Mouse (Mus musculus): Measurements from ENCODE around the gene Xpr1. TPM values are rescaled to one million over a fixed set of nuclear protein-coding genes. Genes with fewer than 3 reads are reported as not detected.

Xpr1 gene
- polyA plus RNA-seq, 1 experiment from 2014 or later = 72.7 TPM

DNA sequence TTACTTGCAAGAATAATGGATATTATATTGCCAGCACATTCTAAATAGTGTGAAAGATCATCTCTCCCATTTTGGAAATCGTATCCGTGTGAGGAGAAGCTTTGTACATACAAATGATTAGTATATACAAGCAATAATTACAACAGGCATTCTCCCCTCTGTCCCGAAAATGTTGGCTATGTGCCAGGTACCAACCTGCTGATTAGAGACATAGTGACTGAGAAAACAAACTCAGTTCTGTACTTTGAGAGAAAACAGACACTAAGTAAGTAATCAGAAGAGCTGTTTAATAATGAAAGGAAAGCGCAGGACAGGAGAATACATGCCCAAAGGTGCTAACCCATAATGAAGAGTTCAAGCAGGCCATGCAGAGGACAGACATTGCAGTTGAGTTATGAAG, 64.1 kb downstream of the Xpr1 start:
- H3K27ac ChIP-seq = no peak overlapping the region
- WGBS = 79% methylated on average over 4 of the region's 4 CpGs
- no peaks in the 10 kb centered on the region for H3K9me3 ChIP-seq
- no peak for ATAC-seq (replicated peaks)
- no peak overlapping the region for H3K9ac ChIP-seq
- no peak overlapping the region for H3K4me3 ChIP-seq
- H3K4me1 ChIP-seq = peaks cover 6% of the 10 kb centered on the region
- no peaks in the 10 kb centered on the region for H3K27me3 ChIP-seq (replicated peaks)
- H3K36me3 ChIP-seq (replicated peaks) = no peaks in the 10 kb centered on the region
- no peak overlapping the region for H3K4me2 ChIP-seq

- H3K4me1 ChIP-seq = peaks cover 6% of the 10 kb centered on the region
- no peak overlapping the region for H3K4me2 ChIP-seq
- ATAC-seq (replicated peaks) = no peak
- H3K27ac ChIP-seq = no peak overlapping the region
- H3K9ac ChIP-seq = no peak overlapping the region
- H3K36me3 ChIP-seq (replicated peaks) = no peaks in the 10 kb centered on the region
- H3K9me3 ChIP-seq = no peaks in the 10 kb centered on the region
- H3K27me3 ChIP-seq (replicated peaks) = no peaks in the 10 kb centered on the region
- H3K4me3 ChIP-seq = no peak overlapping the region
- 84% methylated on average over 4 of the region's 4 CpGs for WGBS
Measured at GRCm38 (mm10) chr1:155351527-155351926, 65.7 kb downstream of the Xpr1 start.

GRCm38 (mm10) chr1:155348491-155348890, 68.7 kb downstream of the Xpr1 start:
- ATAC-seq (replicated peaks) = no peak
- Histone ChIP-seq H3K9me3 (no peaks in the 10 kb centered on the region), H3K27ac (no peak overlapping the region), H3K27me3 (replicated peaks) (no peaks in the 10 kb centered on the region), H3K4me1 (peaks cover 6% of the 10 kb centered on the region), H3K36me3 (replicated peaks) (no peaks in the 10 kb centered on the region), H3K4me3 (no peak overlapping the region), H3K9ac (no peak overlapping the region), H3K4me2 (no peak overlapping the region)
- 89% methylated on average over 3 of the region's 3 CpGs for WGBS

DNA sequence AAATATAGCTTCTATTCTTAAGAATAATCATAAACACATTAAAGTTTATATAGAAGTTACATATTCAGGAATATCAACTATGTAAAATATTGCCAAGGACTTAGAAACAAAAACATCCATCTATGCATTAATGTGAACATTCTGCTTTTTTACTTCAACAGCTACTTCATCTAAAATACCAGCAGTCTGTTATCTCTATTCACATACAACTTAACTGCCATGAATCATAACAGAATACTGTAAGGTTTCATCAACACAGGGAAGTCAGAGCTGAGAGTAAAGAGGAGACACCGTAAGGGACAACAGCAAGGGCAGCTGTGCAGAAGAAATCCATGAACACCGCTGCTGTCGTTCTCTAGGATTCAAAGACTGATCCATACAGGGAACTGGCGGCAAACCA, 69.9 kb downstream of the Xpr1 start:
- H3K36me3 ChIP-seq (replicated peaks) = no peaks in the 10 kb centered on the region
- H3K9ac ChIP-seq = no peak overlapping the region
- H3K9me3 ChIP-seq = no peaks in the 10 kb centered on the region
- H3K4me3 ChIP-seq = no peak overlapping the region
- no peak overlapping the region for H3K4me2 ChIP-seq
- peaks cover 6% of the 10 kb centered on the region for H3K4me1 ChIP-seq
- no peaks in the 10 kb centered on the region for H3K27me3 ChIP-seq (replicated peaks)
- no peak overlapping the region for H3K27ac ChIP-seq
- ATAC-seq (replicated peaks) = no peak
- WGBS = 60% methylated on average over 4 of the region's 4 CpGs

DNA sequence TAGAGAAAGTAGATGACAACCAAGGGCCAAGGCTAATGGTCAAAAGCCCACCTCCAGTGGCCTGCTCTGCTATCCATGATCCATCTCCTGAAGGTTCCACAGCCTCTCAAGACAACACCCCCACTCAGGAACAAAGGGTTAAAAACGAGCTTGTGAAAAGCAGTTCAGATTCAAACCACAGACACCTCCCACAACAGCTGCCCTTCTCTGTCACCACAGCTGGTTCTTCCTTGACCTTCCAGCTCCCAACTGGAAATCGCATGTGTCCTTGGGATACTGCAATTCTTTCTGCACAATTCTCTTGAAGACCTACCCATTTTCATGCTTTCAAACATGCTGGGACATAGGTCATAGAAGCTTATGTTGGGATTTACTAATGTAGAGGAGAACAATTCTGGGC, 73.2 kb downstream of the Xpr1 start:
- no peak overlapping the region for H3K4me3 ChIP-seq
- H3K4me1 ChIP-seq = no peaks in the 10 kb centered on the region
- ATAC-seq (replicated peaks) = no peak
- H3K4me2 ChIP-seq = no peak overlapping the region
- H3K27ac ChIP-seq = no peak overlapping the region
- H3K27me3 ChIP-seq (replicated peaks) = no peaks in the 10 kb centered on the region
- H3K9me3 ChIP-seq = no peaks in the 10 kb centered on the region
- H3K36me3 ChIP-seq (replicated peaks) = no peaks in the 10 kb centered on the region
- no peak overlapping the region for H3K9ac ChIP-seq
- 84% methylated on average over 2 of the region's 2 CpGs for WGBS

GRCm38 (mm10) chr1:155339622-155340021, 77.6 kb downstream of the Xpr1 start:
- H3K9ac ChIP-seq = no peak overlapping the region
- no peaks in the 10 kb centered on the region for H3K9me3 ChIP-seq
- H3K36me3 ChIP-seq (replicated peaks) = 0 out of 2 replicates have a peak, but pooled peaks cover 3% of the 10 kb centered on the region
- WGBS = 55% methylated on average over 2 of the region's 2 CpGs
- no peak overlapping the region for H3K4me3 ChIP-seq
- H3K27ac ChIP-seq = no peak overlapping the region
- no peak for ATAC-seq (replicated peaks)
- no peaks in the 10 kb centered on the region for H3K27me3 ChIP-seq (replicated peaks)
- no peaks in the 10 kb centered on the region for H3K4me1 ChIP-seq
- no peak overlapping the region for H3K4me2 ChIP-seq

GRCm38 (mm10) chr1:155337315-155337714, 79.9 kb downstream of the Xpr1 start:
- Histone ChIP-seq H3K27ac (no peak overlapping the region), H3K4me3 (no peak overlapping the region), H3K36me3 (replicated peaks) (0 out of 2 replicates have a peak, but pooled peaks cover 3% of the 10 kb centered on the region), H3K9me3 (no peaks in the 10 kb centered on the region), H3K4me2 (no peak overlapping the region), H3K4me1 (no peaks in the 10 kb centered on the region), H3K9ac (no peak overlapping the region), H3K27me3 (replicated peaks) (no peaks in the 10 kb centered on the region)
- no peak for ATAC-seq (replicated peaks)
- 93% methylated on average over 4 of the region's 4 CpGs for WGBS

- Histone ChIP-seq H3K4me2 (no peak overlapping the region), H3K4me3 (no peak overlapping the region), H3K9ac (no peak overlapping the region), H3K9me3 (no peaks in the 10 kb centered on the region), H3K27me3 (replicated peaks) (no peaks in the 10 kb centered on the region), H3K36me3 (replicated peaks) (0 out of 2 replicates have a peak, but pooled peaks cover 3% of the 10 kb centered on the region), H3K27ac (no peak overlapping the region), H3K4me1 (no peaks in the 10 kb centered on the region)
- no peak for ATAC-seq (replicated peaks)
- 65% methylated on average over 6 of the region's 6 CpGs for WGBS
Measured at GRCm38 (mm10) chr1:155335963-155336362, 81.3 kb downstream of the Xpr1 start.

DNA sequence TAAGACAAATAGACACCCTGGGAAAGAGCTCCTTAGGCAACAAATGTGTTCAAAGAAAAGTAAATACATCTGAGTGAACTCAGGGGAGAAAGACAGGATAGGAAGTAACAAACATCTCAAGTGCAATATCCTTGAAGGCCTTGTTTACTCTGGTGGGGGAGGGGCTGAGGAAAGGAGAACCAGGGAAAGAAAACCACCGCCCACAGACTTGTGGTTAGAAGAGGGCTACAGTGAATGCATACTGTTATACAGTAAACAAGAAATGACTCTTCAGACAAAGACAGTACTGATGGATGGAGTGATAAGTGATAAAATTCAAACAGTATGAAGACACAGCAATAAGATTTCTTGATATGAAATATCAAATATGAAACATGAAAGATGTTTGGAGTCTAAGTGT, 95.0 kb downstream of the Xpr1 start:
- H3K27me3 ChIP-seq (replicated peaks) = no peaks in the 10 kb centered on the region
- H3K4me1 ChIP-seq = peaks cover 9% of the 10 kb centered on the region
- no peaks in the 10 kb centered on the region for H3K36me3 ChIP-seq (replicated peaks)
- H3K27ac ChIP-seq = no peak overlapping the region
- no peak overlapping the region for H3K9ac ChIP-seq
- H3K4me3 ChIP-seq = no peak overlapping the region
- WGBS = 76% methylated on average over 1 of the region's 1 CpGs
- no peaks in the 10 kb centered on the region for H3K9me3 ChIP-seq
- ATAC-seq (replicated peaks) = no peak
- H3K4me2 ChIP-seq = no peak overlapping the region

DNA sequence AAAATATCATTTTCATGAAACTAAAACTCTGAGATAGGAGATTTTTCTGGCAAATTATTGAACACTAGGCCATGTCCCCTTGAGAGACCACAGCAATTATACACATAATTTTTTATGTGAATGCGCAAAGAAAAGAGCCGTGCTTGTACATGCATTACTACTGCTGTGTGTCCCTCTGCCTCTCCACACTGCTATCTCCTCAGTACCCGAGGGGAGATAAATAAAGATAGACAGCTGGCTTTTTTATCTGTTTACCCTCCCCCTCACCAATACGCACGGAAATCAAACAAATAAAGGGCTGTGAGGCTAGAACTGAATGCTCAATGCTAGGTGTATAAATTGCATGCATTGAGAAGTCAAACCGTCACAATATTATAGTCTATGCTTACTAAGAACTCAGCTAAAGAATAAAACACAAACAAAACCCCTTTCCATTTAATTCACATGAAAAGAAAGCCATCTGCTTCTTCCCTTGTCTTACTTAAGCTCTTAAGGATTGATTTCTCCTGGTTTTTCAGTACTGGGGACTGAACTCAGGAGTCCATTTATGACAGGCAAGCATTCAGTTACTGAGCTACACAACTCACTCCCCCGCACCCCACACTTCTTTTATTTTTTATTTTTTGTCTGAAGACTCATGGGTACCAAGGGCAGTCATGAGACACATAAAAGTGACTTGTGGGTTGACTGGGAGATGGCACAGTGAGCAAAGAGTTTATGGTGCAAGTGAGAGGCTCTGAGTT, 97.0 kb downstream of the Xpr1 start:
- Histone ChIP-seq H3K27ac (peak overlapping the region; percentile 70), H3K4me3 (no peak overlapping the region), H3K4me1 (peaks cover 9% of the 10 kb centered on the region), H3K9me3 (no peaks in the 10 kb centered on the region), H3K36me3 (replicated peaks) (no peaks in the 10 kb centered on the region), H3K27me3 (replicated peaks) (no peaks in the 10 kb centered on the region), H3K9ac (no peak overlapping the region), H3K4me2 (no peak overlapping the region)
- peak; percentile 71 for ATAC-seq (replicated peaks)
- WGBS = 36% methylated on average over 7 of the region's 7 CpGs

DNA sequence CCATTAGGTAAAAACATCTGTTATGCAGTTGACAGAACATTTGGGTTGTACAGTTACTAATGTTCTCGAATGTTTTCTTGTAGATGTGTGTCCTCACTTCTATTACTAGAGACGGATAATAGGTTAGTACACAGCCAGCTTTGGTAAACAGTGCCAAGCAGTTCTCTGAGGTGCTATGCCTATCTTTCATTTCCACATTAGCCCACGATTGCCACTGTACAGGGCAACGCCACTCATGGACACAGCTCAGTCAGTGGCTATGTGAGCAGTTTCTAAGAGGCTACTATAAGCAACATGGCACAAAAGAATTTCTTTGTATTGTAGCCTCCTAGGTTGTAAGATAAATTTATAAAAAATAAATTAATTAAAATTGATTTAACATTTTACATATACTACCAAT, 97.7 kb downstream of the Xpr1 start:
- ATAC-seq (replicated peaks) = no peak
- Histone ChIP-seq H3K4me3 (no peak overlapping the region), H3K4me1 (peaks cover 9% of the 10 kb centered on the region), H3K9ac (no peak overlapping the region), H3K9me3 (no peaks in the 10 kb centered on the region), H3K36me3 (replicated peaks) (no peaks in the 10 kb centered on the region), H3K27ac (0 out of 2 replicates have a peak overlapping the region, but pooled peaks have one; percentile 38), H3K27me3 (replicated peaks) (no peaks in the 10 kb centered on the region), H3K4me2 (no peak overlapping the region)
- WGBS = 76% methylated on average over 4 of the region's 4 CpGs

DNA sequence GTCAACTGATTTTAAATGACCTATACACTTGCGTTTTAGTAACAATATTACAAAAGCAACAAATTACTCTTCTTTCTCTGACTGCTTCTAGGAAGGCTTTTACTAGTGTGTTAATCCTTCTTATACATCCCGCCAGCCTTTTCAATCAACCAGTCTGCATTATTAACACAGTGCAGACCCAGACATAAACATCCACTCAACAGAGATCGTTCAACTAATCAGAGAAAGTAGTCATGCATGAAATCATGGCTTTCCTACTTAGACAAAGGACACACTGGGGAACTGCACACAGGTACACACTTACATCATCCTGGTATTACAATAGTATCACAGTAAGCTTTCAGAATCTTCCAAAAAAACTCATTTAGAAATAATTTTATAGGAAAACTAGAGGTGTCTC, 105.5 kb downstream of the Xpr1 start:
- Histone ChIP-seq H3K27me3 (replicated peaks) (no peaks in the 10 kb centered on the region), H3K9me3 (no peaks in the 10 kb centered on the region), H3K4me2 (no peak overlapping the region), H3K9ac (no peak overlapping the region), H3K4me3 (no peak overlapping the region), H3K4me1 (peaks cover 16% of the 10 kb centered on the region), H3K27ac (no peak overlapping the region), H3K36me3 (replicated peaks) (peaks cover 6% of the 10 kb centered on the region; the same call in 1 of the 2 replicates)
- WGBS = 20% methylated on average over 3 of the region's 3 CpGs
- no peak for ATAC-seq (replicated peaks)

DNA sequence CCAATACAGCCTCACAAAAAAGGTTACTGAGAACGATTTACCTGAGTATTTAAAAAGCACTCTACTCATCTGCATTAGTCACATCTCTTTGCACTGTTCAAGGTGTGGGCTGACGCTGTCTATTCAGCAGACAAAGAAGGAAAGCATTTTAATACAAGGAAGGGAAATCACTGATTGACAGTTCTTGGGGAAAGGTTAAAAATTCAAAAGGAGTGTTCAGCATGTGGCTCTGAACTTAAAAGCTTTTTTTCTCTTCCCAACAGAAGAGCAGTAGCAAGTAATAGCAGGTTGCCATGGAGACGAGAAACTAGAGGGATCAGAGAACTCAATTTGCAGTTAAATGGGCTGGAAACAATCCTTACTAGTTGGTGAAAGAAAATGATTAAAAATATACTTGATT, 110.3 kb downstream of the Xpr1 start:
- Histone ChIP-seq H3K36me3 (replicated peaks) (no peaks in the 10 kb centered on the region), H3K27ac (peak overlapping the region; percentile 85), H3K4me1 (peaks cover 44% of the 10 kb centered on the region), H3K9me3 (no peaks in the 10 kb centered on the region), H3K9ac (no peak overlapping the region), H3K4me2 (no peak overlapping the region), H3K27me3 (replicated peaks) (no peaks in the 10 kb centered on the region), H3K4me3 (no peak overlapping the region)
- 8% methylated on average over 3 of the region's 3 CpGs for WGBS
- ATAC-seq (replicated peaks) = peak; percentile 77

Data from midbrain, embryonic 15.5 days (tissue).